Mouse (Mus musculus) megakaryocyte, embryonic 14.5 days (primary cell): ENCODE results near the gene Rps6ka1.

Experiments
- FLI1 ChIP-seq: IDR thresholded peaks from 2 replicates; pipeline ENCODE4 v1.6.1; 2012; ENCODE audit warnings: low read length, inconsistent platforms, mixed read lengths
- GATA1 ChIP-seq: IDR thresholded peaks from 3 replicates; pipeline ENCODE4 v1.6.1; 2012; ENCODE audit warnings: mixed read lengths, low read length, inconsistent platforms, borderline replicate concordance

DNA sequence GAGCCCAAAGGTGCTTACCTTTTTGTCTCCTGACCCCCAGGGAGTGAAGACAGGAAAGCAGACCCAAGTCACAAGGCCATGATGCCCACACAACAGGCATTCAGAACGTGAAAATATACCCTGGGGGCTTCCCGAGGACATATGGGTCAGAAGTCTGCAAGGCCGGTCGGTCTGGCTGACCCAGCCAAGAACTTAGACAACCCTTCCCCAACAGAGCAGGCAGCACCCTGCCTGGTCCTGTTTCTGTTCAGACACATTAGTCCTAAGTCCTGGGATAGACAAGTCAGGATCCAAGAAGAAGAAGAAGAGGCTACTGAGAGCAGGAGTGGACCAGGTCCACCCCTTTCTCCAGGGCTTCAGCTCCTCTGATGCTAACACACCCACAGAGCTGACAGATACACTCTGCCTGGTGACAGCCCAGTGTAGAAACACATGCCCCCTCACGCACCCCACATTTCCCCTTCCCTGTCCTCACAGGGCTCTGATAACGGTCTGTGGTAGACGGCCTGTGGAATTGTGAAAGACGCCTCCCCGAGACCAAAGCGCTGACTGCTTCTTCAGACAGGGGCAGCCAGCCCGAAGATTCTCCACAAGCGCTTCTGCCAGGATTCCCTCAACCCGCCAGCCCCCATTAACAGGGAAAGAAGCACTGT is 12.6 kb downstream of the Rps6ka1 start:
- no peak for TF ChIP-seq GATA1
- no peak for TF ChIP-seq FLI1
